Mouse (Mus musculus): ENCODE measurements around the gene Ciao1. TPM values are rescaled to one million over a fixed set of nuclear protein-coding genes. Genes with fewer than 3 reads are reported as not detected.

Ciao1 gene
- polyA plus RNA-seq, 1 experiment from 2014 or later: 31.0 TPM

GRCm38 (mm10) chr2:127251880-127252527, 4.4 kb upstream of the Ciao1 start:
- Histone ChIP-seq H3K36me3 (replicated peaks; ENCODE audit: insufficient read depth, low read length) (peaks cover 17% of the 10 kb centered on the region), H3K9ac (replicated peaks) (no peak overlapping the region), H3K27ac (ENCODE audit: low read depth) (no peak overlapping the region), H3K4me1 (ENCODE audit: insufficient read depth) (peaks cover 20% of the 10 kb centered on the region), H3K4me3 (ENCODE audit: low read depth, low read length) (no peak overlapping the region), H3K4me2 (ENCODE audit: low read depth, low read length) (no peak overlapping the region), H3K27me3 (ENCODE audit: insufficient read depth, low read length) (no peaks in the 10 kb centered on the region), H3K9me3 (ENCODE audit: low read length) (no peaks in the 10 kb centered on the region)
- no peak for TF ChIP-seq CTCF (IDR thresholded peaks at IDR 0.05; ENCODE audit: low read depth)
- TF ChIP-seq EP300 (IDR thresholded peaks at IDR 0.05; ENCODE audit: low read depth): no peak
- WGBS (ENCODE audit: insufficient replicate concordance): 74% methylated on average over 3 of the region's 3 CpGs
- no peak for ATAC-seq
- DNase-seq: no peak

GRCm38 (mm10) chr2:127251457-127251856, 3.8 kb upstream of the Ciao1 start:
- ATAC-seq: no peak
- 76% methylated on average over 3 of the region's 3 CpGs for WGBS (ENCODE audit: insufficient replicate concordance)
- H3K4me2 ChIP-seq (ENCODE audit: low read depth, low read length): no peak overlapping the region
- no peak for DNase-seq
- no peaks in the 10 kb centered on the region for H3K27me3 ChIP-seq (ENCODE audit: insufficient read depth, low read length)
- TF ChIP-seq EP300 (IDR thresholded peaks at IDR 0.05; ENCODE audit: low read depth): no peak
- no peak for TF ChIP-seq CTCF (IDR thresholded peaks at IDR 0.05; ENCODE audit: low read depth)
- H3K9me3 ChIP-seq (ENCODE audit: low read length): no peaks in the 10 kb centered on the region
- H3K36me3 ChIP-seq (replicated peaks; ENCODE audit: insufficient read depth, low read length): peaks cover 11% of the 10 kb centered on the region
- no peak overlapping the region for H3K27ac ChIP-seq (ENCODE audit: low read depth)
- peaks cover 26% of the 10 kb centered on the region for H3K4me1 ChIP-seq (ENCODE audit: insufficient read depth)
- no peak overlapping the region for H3K9ac ChIP-seq (replicated peaks)
- no peak overlapping the region for H3K4me3 ChIP-seq (ENCODE audit: low read depth, low read length)

GRCm38 (mm10) chr2:127250291-127251008, 2.8 kb upstream of the Ciao1 start:
- ATAC-seq (no peak), DNase-seq (no peak)
- 70% methylated on average over 9 of the region's 9 CpGs for WGBS (ENCODE audit: insufficient replicate concordance)
- TF ChIP-seq CTCF (IDR thresholded peaks at IDR 0.05; ENCODE audit: low read depth) (no peak), EP300 (IDR thresholded peaks at IDR 0.05; ENCODE audit: low read depth) (no peak)
- Histone ChIP-seq H3K4me1 (ENCODE audit: insufficient read depth) (peaks cover 27% of the 10 kb centered on the region), H3K36me3 (replicated peaks; ENCODE audit: insufficient read depth, low read length) (peaks cover 5% of the 10 kb centered on the region; the same call in 1 of the 2 replicates), H3K9ac (replicated peaks) (no peak overlapping the region; the same call in 1 of the 2 replicates), H3K27ac (ENCODE audit: low read depth) (no peak overlapping the region), H3K4me3 (ENCODE audit: low read depth, low read length) (no peak overlapping the region), H3K4me2 (ENCODE audit: low read depth, low read length) (0 out of 2 replicates have a peak overlapping the region, but pooled peaks have one; percentile 11), H3K9me3 (ENCODE audit: low read length) (no peaks in the 10 kb centered on the region), H3K27me3 (ENCODE audit: insufficient read depth, low read length) (no peaks in the 10 kb centered on the region)

- DNase-seq (peak; percentile 69), ATAC-seq (peak; percentile 47)
- Histone ChIP-seq H3K4me3 (ENCODE audit: low read depth, low read length) (peak overlapping the region; percentile 99), H3K9me3 (ENCODE audit: low read length) (no peaks in the 10 kb centered on the region), H3K4me2 (ENCODE audit: low read depth, low read length) (peak overlapping the region; percentile 100), H3K36me3 (replicated peaks; ENCODE audit: insufficient read depth, low read length) (peaks cover 17% of the 10 kb centered on the region), H3K4me1 (ENCODE audit: insufficient read depth) (peaks cover 27% of the 10 kb centered on the region), H3K27ac (ENCODE audit: low read depth) (peak overlapping the region; percentile 91), H3K27me3 (ENCODE audit: insufficient read depth, low read length) (no peaks in the 10 kb centered on the region), H3K9ac (replicated peaks) (peak overlapping the region; percentile 96)
- under 1% methylated on average over 39 of the region's 39 CpGs for WGBS (ENCODE audit: insufficient replicate concordance)
- TF ChIP-seq CTCF (IDR thresholded peaks at IDR 0.05; ENCODE audit: low read depth) (peak; percentile 48), EP300 (IDR thresholded peaks at IDR 0.05; ENCODE audit: low read depth) (no peak)
These were observed 853 bp upstream of the Ciao1 start for GRCm38 (mm10) chr2:127248334-127249004.

- DNase-seq (no peak), ATAC-seq (no peak)
- H3K4me3 ChIP-seq (ENCODE audit: low read depth, low read length): no peak overlapping the region
- H3K4me2 ChIP-seq (ENCODE audit: low read depth, low read length): no peak overlapping the region
- 83% methylated on average over 2 of the region's 2 CpGs for WGBS (ENCODE audit: insufficient replicate concordance)
- H3K9ac ChIP-seq (replicated peaks): no peak overlapping the region
- no peaks in the 10 kb centered on the region for H3K9me3 ChIP-seq (ENCODE audit: low read length)
- H3K4me1 ChIP-seq (ENCODE audit: insufficient read depth): no peaks in the 10 kb centered on the region
- H3K27me3 ChIP-seq (ENCODE audit: insufficient read depth, low read length): no peaks in the 10 kb centered on the region
- TF ChIP-seq EP300 (IDR thresholded peaks at IDR 0.05; ENCODE audit: low read depth) (no peak), CTCF (IDR thresholded peaks at IDR 0.05; ENCODE audit: low read depth) (no peak)
- peaks cover 81% of the 10 kb centered on the region for H3K36me3 ChIP-seq (replicated peaks; ENCODE audit: insufficient read depth, low read length)
- H3K27ac ChIP-seq (ENCODE audit: low read depth): no peak overlapping the region
These were observed 7.6 kb downstream of the Ciao1 start for GRCm38 (mm10) chr2:127240065-127240464.
